Mouse (Mus musculus) kidney, postnatal 14 days (tissue): ENCODE data around the gene Bcl2l11.

Experiments used
- DNase-seq: peaks from one replicate; pipeline ENCODE4 v3.0.0; 2022; ENCODE audit warnings: mixed read lengths

Bcl2l11 gene

DNA sequence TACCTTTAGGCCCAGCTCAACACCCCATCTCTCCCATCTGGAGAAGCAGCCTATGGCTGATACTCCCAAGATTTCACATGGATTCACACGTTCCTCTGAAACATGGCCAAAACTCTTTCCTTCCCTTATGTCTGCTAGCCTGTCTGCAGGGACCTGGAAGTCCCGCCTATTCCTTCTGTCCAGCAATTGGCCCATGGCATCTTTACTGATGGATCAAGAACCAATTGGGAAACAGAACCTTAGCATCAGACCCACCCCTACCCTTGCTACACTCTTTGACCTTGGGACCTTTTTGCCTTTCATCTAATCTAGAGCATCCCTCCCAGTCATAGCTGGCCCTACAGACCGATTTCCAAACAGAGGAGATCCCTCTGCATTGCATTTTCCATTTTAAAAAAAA, 11.2 kb upstream of the Bcl2l11 start:
- no peak for DNase-seq

DNA sequence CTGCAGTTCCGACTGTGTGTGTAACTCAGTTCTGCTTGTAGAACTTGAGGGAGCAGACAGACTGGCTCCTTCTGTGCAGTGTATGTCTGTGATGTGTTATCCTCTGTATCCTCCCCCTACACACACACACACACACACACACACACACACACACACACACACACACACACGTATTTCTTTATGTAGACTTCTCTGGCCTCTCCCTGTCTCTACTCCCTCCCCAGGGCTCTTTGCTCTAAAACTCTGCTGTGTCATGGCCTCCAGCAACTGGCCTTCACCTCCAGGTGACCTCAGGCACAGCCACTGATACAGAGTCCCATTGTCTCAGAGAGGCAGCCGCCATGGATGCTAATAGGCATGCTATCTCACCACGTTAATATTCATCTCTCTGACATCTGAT, 10.3 kb upstream of the Bcl2l11 start:
- DNase-seq: no peak

DNA sequence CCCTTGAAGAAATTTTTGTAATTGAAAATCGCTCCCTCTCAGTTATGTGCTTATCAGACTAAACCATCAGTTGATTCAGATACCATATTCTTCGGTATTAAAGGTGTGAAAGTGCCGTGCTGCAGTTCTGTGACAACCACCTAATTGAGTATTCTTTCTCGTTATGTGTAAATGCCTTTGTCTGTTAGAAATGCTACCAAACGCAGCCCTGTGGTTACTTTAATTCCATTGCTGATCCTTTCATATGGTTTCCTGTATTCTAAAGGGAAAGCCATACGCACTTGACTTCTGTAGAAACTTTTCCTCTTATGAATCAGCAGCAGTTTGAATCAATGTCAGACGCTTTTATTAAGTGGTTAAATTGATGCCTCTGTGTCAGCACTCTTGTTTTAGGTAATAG, 8.2 kb upstream of the Bcl2l11 start:
- no peak for DNase-seq

DNA sequence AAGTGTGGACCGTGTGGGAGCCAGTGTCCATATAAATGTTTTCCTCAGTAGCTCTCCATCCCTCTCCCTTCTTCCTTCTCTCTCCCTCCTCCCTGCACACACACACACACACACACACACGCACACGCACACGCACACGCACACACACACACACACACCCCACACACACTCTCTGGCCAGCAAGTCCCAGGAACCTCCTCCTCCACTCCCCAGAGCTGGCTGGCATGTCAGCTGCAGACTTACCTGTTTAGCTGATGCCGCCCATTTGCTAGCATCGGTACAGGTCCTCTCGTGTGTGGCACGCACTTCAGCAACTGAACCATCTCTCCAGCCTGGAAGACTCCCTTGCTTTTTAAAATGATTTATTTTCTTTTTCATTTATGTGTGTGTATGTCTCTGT, 6.9 kb upstream of the Bcl2l11 start:
- DNase-seq: no peak

DNA sequence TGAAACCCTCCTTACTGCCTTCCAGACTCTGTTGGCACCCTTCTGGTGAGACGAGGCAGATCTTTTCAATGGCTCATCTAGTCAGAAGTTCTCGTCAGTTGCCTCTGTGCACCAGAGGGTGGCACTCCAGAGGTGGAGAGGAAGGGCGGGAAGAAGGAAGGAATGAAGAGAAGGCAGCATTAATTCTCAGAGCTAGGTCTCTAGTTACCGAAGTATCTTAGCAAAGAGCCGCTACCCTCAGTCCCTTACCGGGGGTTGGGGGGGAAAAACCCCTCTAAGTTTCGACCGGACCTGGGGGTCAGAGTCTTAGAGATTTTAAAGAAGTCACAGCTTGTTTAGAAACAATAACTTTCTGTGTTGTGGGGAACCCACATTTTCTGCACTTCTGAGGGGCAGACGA, 3.3 kb upstream of the Bcl2l11 start:
- DNase-seq: peak; percentile 66

DNA sequence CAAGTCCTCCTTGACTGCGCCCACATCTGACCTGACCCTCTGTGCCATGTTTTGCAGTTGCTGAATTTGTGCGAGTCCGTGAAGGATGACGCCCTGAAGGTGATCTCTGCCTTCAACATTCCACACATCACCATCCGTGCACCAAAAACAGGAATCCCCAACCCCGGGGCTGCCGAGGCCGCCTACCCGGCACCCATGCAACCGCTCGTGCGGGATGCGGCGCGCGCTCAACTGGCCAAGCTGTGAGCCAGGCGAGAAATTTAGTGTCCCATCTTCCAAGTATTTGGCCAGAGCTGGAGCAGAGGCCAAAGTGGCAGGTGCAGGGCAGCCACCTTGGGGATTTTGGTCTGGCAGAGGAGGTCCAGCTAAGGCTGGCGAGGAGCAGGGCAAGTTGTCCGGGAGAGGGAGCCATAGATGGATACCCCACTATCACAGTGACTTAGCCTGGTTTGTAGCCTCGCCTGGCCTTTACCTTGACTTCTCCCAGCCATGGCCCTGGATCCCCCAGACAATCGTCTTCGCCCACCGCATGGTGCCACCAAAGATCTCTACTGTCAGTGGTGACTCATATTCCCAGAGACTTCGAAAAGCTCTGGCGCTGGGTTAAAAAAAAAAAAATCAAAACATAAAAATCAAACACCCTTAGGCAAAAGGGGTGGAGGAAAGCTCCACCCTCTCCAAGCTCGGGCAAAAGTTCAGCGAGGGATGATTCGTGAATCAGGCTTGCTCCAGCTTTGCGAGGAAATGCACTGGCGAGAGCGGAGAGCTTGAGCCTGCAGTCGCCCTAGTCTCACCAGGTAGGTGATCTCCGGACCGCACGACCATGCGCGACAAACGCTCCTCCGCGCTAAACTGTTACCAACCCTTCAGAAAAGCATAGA, 2.7 kb upstream of the Bcl2l11 start:
- peak; percentile 49 for DNase-seq

DNA sequence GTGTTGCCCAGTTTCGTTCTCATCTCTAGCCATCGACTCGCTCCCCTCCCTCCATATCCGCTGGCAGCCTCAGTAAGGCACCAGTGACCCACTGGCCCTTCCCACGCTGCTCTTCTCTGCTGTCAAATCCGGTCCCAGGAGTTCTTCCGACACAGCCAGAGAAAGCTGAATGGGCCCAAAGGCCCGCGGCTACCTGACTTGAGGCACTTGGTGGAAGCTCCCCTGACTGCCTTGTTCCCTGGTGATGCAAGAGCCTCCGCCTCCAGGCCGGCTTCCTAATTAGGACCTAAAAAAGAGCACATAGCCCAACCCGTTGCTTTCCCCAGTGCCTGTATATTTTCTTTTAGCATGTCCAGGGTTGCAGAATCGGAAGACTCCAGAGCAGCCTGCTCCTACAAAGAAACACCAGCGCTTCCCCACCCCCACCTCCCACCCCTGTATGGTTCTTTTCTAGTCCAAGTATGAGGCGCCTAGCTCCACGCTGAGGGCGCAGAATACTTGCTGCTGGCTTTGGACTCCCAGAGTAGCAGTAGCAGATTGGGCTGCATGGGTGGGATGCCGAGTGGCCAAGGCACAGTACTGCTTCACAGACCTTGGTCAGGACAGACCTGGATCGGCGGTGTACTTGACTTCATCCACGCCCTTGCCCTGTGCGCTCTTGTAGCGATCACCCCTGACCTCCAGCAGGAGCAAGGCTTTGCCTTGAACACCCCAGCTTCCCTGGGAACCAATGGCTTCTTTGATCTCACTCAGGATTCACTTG, 1.7 kb upstream of the Bcl2l11 start:
- peak; percentile 38 for DNase-seq

DNA sequence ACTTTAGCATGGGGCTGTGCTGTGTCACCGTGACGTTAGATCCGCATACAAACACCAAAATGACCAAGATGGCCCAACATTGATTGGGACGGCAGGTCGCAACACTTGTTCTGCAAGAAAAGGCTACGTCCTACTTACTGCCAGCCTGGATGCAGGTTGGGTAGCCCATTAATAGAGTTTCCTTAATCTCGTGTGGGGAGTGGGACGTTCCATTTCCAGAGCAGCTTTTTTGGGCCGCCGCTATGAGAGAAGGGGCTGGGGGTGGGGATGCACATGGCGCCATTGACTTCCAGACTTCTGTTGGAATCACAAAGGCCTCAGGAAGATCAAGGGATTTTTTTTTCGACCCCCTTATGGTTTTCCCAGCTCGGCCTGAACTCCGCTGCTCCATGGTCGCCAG, 1.1 kb upstream of the Bcl2l11 start:
- no peak for DNase-seq

DNA sequence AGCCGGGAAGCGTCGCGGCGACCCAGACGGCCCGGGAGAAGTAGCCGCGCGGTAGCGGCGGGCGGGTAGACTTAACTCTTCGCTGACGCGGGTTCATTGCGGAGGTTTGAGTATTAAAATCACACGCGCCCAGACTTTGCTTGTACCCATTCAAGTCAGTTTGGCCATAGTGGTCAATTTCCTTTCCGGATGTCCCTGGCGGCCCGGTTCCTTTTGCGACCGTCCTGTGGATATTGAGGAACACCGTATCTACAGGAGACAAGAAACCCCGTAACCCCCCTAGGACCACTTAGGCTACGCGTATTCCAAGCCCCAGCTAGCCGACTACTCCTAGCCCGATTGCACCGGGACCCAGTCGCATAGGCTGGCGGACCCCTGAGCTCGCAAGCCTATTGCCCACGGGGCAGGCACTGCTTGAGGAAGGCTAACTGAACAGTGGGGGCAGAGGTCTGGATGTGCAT, 783 bp downstream of the Bcl2l11 start:
- peak; percentile 26 for DNase-seq

DNA sequence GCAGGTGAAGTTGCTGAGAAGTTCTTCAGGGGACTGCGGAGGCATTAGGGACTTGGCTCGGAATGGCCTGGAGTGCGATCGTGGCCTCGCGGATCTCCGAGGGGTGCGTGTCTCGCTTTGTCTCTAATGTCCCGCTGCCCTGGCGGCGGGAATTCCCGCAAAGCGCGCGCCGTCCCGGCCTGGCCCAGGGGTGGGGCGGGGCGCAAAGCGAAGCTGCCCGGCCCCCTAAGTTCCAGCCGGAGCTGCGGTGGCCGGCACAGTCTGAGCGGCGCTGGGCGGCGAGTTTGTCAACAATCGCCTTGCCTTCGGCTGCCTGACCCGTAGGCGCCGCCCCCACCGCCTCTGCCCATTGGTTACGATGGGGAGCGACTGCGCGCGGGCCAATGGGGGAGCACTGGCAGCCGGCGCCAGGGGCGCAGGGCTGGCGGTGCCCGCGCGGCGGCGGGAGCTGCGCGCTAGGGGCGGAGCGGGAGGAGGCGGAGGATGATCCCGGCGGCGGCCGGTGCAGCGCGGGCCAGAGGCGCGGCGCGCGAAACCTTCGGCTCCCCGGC, 1.4 kb downstream of the Bcl2l11 start:
- peak; percentile 98 for DNase-seq

DNA sequence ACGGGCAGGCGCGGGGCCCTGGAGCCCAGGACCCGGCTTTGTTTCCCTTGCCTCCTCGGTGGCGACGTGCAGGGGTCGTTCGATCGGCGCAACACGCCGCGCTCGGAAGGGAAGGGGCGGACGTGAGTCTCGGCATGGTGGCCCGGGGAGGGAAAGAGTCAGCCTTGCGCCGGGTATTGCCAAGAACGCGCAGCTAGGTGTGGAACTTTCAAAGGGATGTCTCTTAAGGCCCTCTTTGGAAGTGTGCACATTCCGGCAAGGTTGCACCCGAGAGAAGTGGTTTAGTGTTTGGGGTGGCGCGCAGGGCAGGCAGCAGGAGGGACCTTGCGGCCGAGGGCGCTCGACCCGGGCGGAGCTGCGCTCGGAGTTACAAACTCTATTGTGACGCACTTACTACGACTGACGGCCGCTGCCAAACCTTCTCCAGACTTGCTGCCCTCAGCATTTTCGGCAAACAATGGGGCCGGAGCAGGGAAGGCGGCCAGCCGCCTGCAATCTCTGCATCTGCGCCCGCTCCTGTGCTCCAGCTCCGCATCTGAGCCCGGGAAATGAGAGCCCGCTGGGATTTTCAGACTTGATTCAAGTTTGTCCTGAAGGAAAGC, 2.0 kb downstream of the Bcl2l11 start:
- peak; percentile 90 for DNase-seq

DNA sequence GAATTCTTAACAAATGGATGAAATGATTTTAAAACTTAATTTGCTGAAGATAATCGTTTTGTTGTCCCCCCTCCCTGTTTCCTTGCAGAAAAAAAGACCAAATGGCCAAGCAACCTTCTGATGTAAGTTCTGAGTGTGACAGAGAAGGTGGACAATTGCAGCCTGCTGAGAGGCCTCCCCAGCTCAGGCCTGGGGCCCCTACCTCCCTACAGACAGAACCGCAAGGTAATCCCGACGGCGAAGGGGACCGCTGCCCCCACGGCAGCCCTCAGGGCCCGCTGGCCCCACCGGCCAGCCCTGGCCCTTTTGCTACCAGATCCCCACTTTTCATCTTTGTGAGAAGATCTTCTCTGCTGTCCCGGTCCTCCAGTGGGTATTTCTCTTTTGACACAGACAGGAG, 2.7 kb downstream of the Bcl2l11 start:
- DNase-seq: no peak

DNA sequence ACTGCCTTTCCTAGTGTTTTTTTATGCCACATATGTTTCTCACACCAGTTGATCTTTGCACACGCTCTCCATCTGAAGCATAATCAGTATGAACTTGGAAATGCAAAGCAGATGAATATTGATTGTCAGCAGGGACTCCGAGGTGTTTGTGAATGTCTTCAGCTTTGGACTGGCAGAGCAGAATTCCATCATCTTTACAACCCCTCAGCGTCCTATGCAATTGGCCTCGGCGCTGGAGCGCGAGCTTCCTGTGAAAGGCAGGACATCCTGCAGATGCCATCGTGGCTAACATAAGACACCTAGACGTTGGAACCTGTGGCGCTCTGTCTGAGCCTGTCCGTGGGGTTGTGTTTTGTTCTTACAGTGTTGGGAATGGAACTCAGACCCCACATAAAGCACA, 5.7 kb downstream of the Bcl2l11 start:
- DNase-seq: no peak

DNA sequence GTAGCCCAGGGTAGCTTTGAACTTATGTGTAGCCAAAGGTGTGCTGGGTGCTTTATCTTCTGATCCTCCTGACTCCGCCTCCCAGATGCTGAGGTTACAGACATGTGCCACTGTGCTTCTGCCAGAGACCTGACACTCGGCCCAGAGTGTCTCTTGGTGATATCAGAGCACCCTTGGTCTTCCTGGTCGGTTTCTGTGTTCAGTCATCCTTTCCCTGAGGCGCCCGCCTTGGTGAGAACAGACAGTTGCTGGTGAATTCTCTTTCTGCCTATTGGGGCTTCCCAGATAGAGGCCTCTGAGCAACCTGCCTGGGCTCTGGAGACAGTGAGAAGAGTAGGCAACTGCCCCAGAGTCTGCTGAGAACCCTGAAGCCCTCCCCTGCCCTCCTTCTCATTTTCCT, 6.8 kb downstream of the Bcl2l11 start:
- no peak for DNase-seq

DNA sequence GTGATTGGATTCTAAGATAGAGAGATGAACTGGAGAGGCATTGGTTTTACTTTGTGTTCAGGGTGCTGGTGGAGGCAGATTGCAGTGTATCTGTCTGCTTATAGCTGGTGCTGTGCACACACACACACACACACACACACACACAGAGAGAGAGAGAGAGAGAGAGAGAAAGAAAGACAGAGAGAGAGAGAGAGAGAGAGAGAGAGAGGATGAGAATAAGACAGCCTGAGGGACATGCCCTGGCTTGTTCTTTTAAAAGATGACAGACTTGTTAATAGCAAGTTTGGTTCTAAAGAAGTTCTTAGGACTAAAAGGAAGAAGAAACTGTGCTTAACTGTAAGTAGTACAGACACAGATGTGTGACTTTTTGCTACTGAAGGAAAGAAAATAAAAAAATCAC, 8.0 kb downstream of the Bcl2l11 start:
- no peak for DNase-seq

DNA sequence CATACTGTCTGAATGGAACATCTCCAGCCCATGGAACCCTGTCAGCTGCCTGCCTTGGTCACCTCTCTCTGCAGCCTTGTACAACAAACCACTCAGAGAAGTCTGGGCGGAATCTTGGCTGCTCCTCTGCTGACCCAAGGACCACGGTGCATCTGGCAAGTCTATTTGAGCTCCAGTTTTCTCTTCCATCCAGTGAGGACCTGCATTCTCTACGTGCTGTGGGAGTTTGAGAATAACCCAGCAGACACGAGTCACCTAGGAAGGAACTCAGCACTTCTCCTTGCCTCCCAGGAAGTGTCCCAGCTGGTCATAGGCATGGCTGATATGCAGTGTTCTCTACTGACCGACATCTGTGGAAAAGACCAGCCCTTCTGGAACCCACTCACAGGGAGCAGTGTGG, 8.6 kb downstream of the Bcl2l11 start:
- DNase-seq: no peak

DNA sequence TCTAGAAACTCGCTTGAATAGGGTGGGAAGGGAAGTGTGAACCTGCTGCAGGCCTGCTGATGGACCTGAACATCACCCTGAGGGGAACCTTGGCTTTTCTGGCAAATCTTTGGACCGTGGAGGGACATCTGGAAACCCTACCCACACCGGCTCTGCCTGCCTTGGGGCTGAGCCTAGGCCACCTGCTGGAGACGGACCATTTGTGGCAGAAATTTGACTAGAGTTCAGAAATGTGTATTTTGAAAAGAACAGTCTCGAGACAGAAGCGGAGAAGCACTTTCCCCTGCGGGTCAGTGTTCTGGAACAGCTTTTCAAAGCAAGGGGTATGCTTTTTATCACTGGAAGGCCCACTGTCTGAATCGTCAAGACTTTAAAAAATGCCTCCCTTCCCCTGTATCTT, 9.1 kb downstream of the Bcl2l11 start:
- no peak for DNase-seq

DNA sequence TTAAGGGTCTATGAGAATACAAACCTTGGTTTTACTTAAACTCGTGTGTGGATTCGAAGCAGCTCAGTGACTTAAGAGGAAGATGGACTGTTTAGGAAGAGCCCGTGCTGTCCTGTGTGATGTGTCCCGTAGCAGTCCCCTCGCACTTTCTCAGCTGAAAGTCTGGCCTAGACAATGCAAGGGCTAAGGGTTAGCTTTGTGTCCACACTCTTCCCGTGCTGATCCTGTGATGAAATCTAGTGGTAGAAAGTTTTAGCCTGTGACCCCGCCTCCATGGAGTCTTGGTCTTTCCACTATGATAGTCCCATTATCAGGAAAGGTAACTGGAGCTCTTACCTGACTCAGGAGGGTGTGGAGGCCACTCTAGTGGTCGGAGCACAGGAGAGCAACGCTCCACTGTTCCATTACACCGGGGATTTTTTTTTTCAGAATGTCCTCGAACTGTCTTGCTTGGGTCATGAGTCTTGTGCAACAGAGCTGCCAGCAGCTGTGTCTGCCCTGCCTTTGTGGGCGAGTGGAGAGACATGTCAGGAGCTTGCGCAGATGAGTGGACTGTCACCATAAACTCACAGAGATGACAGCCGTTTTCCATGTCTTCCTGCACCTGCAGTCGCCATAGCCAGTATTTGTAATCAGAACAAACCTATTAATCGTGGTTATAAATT, 11.1 kb downstream of the Bcl2l11 start:
- DNase-seq: no peak

DNA sequence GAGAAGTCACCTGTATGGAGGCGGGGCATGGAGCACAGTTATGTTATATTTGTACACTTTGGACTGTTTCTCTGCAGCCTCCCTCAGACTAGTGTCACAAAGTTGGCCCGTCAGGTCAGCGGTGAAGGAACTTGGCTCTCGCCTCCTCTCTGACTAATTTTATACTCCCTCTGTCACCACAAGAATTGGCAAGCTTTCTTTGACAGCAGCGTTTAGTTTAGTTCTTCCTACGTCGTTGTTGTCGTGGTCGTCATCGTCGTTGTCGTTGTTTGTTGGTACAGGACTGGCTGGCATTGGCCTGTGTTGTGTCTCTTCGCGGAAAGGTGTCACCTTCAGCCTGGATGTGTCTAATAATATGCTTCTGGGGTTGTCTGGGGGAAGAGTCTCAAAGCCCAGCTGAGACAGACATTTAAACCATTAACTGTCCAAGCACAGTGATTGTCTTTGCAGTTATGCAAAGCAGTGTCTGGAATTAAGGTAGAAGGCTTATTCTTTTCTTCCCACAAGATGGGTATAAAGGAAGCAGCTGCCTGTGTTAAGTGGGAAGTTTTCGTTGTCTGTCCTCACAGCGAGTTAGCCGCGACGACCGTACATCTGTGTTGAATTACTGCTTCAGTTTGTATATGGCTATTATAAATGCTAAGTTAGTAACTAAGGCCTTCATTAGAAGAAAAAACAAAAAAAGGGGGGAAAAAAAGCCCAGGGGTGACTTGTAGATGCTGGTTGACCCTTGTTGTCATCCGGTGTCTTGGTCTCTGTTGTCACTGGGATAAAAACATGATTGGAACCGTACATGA, 11.8 kb downstream of the Bcl2l11 start:
- no peak for DNase-seq

DNA sequence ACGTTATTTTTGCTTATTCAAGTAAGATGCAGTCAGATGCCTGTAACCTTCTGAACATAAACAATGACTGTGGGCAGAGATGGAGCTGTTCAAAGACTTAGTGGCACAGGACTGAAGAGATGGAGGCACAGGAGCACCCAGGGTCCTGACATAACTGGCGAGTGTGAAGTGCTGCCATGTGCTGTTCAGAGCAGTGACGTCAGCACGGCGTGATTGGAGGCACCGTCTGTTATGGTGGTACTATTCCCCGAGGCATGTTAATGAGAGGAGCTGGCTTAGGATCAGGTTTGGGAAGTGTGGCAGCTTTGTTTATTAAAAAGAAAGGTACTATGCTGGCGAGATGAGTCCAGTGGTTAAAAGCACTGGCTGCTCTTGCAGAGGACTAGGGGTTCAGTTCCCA, 13.1 kb downstream of the Bcl2l11 start:
- no peak for DNase-seq

DNA sequence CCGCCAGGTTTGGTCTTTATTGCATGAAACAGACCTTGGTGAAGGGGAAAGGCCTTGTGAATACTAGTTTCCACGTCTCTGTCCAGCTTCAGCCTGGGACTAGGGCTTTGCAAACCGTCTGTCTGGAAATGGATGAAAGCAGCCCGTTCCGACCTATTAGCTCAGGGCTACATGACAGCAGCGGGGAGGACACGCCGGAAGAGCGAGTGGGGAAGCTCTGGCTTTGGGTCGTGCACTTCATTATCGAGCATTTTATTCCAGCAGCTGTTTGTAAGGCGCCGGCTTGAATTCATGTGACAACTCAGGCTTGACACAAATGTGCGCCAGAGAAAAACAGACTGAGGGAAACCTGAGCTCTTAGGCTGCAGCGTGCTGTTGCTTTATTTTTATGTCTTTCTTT, 13.9 kb downstream of the Bcl2l11 start:
- peak; percentile 75 for DNase-seq

DNA sequence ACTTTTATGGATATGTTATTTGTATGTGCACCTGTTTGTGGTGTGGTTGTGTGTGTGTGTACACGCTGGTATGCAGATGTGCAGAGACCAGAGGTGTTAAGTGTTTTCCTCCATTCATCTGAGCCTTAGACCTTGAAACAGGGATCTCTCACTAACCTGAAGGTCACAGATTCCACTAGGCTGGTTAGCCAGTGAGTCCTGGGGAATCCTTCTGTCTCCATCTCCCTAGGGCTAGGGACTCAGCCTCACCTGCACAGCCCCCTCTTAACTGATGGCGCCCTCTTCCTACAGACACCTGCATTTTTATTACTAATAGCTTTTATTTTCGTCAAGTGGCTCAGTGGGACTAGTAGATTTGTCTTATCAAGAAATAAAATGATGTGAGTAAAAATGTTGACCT, 14.3 kb downstream of the Bcl2l11 start:
- no peak for DNase-seq
